Mouse (Mus musculus) mesoderm, embryonic 11.5 days (tissue): ENCODE data around the gene Trio.
"Not testable (repeated sequence)": the region's sequence is repeated elsewhere in the genome, so short reads cannot be mapped to it uniquely, and the experiment has no call there.

ENCODE experiments used
- DNase-seq: peaks from one replicate; pipeline ENCODE4 v3.0.0-alpha.2; 2012; ENCODE audit warnings: low read depth, low spot score

The Trio gene

GRCm38 (mm10) chr15:27840579-27840978 is 185.1 kb downstream of the Trio start:
- no peak for DNase-seq

- DNase-seq, result no peak
Observed at GRCm38 (mm10) chr15:27840125-27840524, 185.5 kb downstream of the Trio start.

GRCm38 (mm10) chr15:27831646-27832045 is 194.0 kb downstream of the Trio start:
- no peak for DNase-seq

- not testable (repeated sequence) for DNase-seq
Observed at GRCm38 (mm10) chr15:27827871-27828270, 197.8 kb downstream of the Trio start.

- DNase-seq, result no peak
Observed at GRCm38 (mm10) chr15:27826886-27827285, 198.8 kb downstream of the Trio start.

GRCm38 (mm10) chr15:27826048-27826637 is 199.5 kb downstream of the Trio start:
- DNase-seq, result no peak

- DNase-seq, result no peak
Observed at GRCm38 (mm10) chr15:27825390-27825789, 200.3 kb downstream of the Trio start.

- no peak for DNase-seq
Observed at GRCm38 (mm10) chr15:27823581-27823980, 202.1 kb downstream of the Trio start.

GRCm38 (mm10) chr15:27822461-27822860 is 203.2 kb downstream of the Trio start:
- DNase-seq, result no peak

- DNase-seq, result no peak
Observed at GRCm38 (mm10) chr15:27821651-27822364, 203.8 kb downstream of the Trio start.

GRCm38 (mm10) chr15:27817096-27817495 is 208.6 kb downstream of the Trio start:
- DNase-seq, result no peak

GRCm38 (mm10) chr15:27814677-27815391 is 210.8 kb downstream of the Trio start:
- DNase-seq, result no peak

GRCm38 (mm10) chr15:27810793-27811488 is 214.7 kb downstream of the Trio start:
- no peak for DNase-seq

- peak; percentile 62 for DNase-seq
Observed at GRCm38 (mm10) chr15:27810262-27810661, 215.4 kb downstream of the Trio start.

- no peak for DNase-seq
Observed at GRCm38 (mm10) chr15:27808596-27809276, 216.9 kb downstream of the Trio start.

GRCm38 (mm10) chr15:27806219-27806618 is 219.4 kb downstream of the Trio start:
- DNase-seq, result no peak

- no peak for DNase-seq
Observed at GRCm38 (mm10) chr15:27805654-27806053, 220.0 kb downstream of the Trio start.

GRCm38 (mm10) chr15:27804447-27804846 is 221.2 kb downstream of the Trio start:
- DNase-seq, result no peak

GRCm38 (mm10) chr15:27803568-27804345 is 221.9 kb downstream of the Trio start:
- DNase-seq, result no peak

- DNase-seq, result no peak
Observed at GRCm38 (mm10) chr15:27802243-27802642, 223.4 kb downstream of the Trio start.

- no peak for DNase-seq
Observed at GRCm38 (mm10) chr15:27801177-27801576, 224.5 kb downstream of the Trio start.
